Mouse (Mus musculus) urinary bladder, postnatal 14 days (tissue): ENCODE data around the gene Catsperg1.

Experiments
- DNase-seq: peaks from one replicate; pipeline ENCODE4 v3.0.0; 2021; ENCODE audit warnings: low spot score

Catsperg1 gene

GRCm38 (mm10) chr7:29134693-29135386 is 79.0 kb downstream of the Catsperg1 start, which contains the start of gene Rasgrp4:
Rasgrp4 (plus strand) TSS chr7:29134851.
- DNase-seq, result no peak

- DNase-seq, result no peak
Observed at GRCm38 (mm10) chr7:29134230-29134629, 79.6 kb downstream of the Catsperg1 start.
